Mouse (Mus musculus) hindbrain, embryonic 12.5 days (tissue): ENCODE measurements at regions not wholly inside any gene's neighbourhood (a gene's known extent, or its start where the extent isn't known, plus 50 kb on each side); places are given as distances from the start of the nearest gene placed in this dataset.

ENCODE experiments used
- ATAC-seq: fragments of 200-750 bp; cut with Nextera tagmentation; 2 replicates; pipeline ENCODE4 v1.8.0; 2017; ENCODE audit warnings: moderate TSS enrichment; ENCODE audit not compliant: low FRiP score
- H3K27ac ChIP-seq: fragments of 300-500 bp; sonication (generic); 2 replicates; pipeline ENCODE4 v1.5.1; 2016; ENCODE audit warnings: mild to moderate bottlenecking
- H3K27me3 ChIP-seq: fragments of 300-500 bp; sonication (generic); 2 replicates; pipeline ENCODE4 v1.6.1; 2016; ENCODE audit warnings: mild to moderate bottlenecking
- H3K36me3 ChIP-seq: fragments of 300-500 bp; sonication (generic); 2 replicates; pipeline ENCODE4 v1.6.1; 2016; ENCODE audit warnings: mild to moderate bottlenecking
- H3K4me1 ChIP-seq: fragments of 300-500 bp; sonication (generic); 2 replicates; pipeline ENCODE4 v1.6.1; 2016
- H3K4me2 ChIP-seq: fragments of 300-500 bp; sonication (generic); replicated peaks from 2 replicates; pipeline ENCODE4 v1.6.1; 2016; ENCODE audit warnings: mild to moderate bottlenecking
- H3K4me3 ChIP-seq: fragments of 300-500 bp; sonication (generic); 2 replicates; pipeline ENCODE4 v1.5.1; 2016; ENCODE audit warnings: mild to moderate bottlenecking
- H3K9ac ChIP-seq: fragments of 300-500 bp; sonication (generic); 2 replicates; pipeline ENCODE4 v1.6.1; 2016; ENCODE audit warnings: mild to moderate bottlenecking, moderate library complexity
- H3K9me3 ChIP-seq: fragments of 300-500 bp; sonication (generic); replicated peaks from 2 replicates; pipeline ENCODE4 v1.6.1; 2016; ENCODE audit warnings: mild to moderate bottlenecking
- WGBS: fragments of 180-500 bp; shearing (Covaris S2); methylation state at CpG from one replicate; pipeline ENCODE4 v1.1.7; 2016; 5-methylcytosine and 5-hydroxymethylcytosine counted together

DNA sequence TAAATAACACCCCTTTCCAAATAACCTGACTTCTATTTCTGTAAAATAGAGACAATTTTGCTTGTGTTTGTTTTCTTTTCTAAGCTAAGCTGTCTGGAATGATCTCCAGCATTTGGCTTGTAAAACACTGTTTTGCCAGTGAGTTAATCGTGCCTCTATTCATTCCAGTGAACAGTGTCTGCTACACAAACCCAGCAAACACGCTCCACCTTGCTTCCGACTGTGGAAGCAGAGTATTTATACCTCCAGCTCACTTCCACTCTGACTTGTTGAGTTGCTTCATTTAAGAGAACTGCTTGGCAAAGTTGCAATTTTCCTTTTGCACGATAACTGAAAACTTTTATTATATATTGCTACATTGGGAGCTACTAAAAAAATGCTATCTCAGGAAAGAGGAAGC, 515.3 kb downstream of the Rps29 start:
- no peak for ATAC-seq
- Histone ChIP-seq H3K4me2 (no peak overlapping the region), H3K9me3 (no peaks in the 10 kb centered on the region), H3K27me3 (no peaks in the 10 kb centered on the region), H3K4me1 (no peaks in the 10 kb centered on the region), H3K4me3 (no peak overlapping the region), H3K9ac (no peak overlapping the region), H3K27ac (no peak overlapping the region), H3K36me3 (no peaks in the 10 kb centered on the region)
- 90% methylated on average over 4 of the region's 4 CpGs for WGBS

DNA sequence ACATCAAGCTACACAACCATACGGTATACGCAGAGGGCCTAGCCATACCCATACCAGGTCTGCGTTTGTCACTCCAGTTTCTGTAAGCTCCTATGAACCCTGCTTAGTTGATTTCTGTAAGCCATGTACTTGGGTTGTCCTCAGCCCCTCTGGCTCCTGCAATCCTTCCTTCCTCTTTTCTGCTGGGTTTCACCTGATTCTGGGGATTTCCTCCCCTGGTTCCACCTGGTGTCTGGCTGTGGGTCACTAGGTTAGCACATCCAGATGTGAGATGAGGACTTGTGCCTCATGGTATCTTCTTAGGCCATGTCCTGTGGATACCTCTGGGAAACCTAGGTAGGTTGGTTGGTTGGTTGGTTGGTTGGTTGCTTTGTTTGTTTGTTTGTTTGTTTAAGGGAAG, 526.5 kb downstream of the Rps29 start:
- Histone ChIP-seq H3K9ac (no peak overlapping the region), H3K9me3 (no peaks in the 10 kb centered on the region), H3K27ac (no peak overlapping the region), H3K4me3 (no peak overlapping the region), H3K27me3 (no peaks in the 10 kb centered on the region), H3K36me3 (no peaks in the 10 kb centered on the region), H3K4me1 (no peaks in the 10 kb centered on the region), H3K4me2 (no peak overlapping the region)
- ATAC-seq, result no peak
- 94% methylated on average over 3 of the region's 3 CpGs for WGBS

GRCm38 (mm10) chr12:68618337-68618736, 540.6 kb downstream of the Rps29 start:
- H3K9ac ChIP-seq, result no peak overlapping the region
- no peaks in the 10 kb centered on the region for H3K4me1 ChIP-seq
- H3K9me3 ChIP-seq, result no peaks in the 10 kb centered on the region
- WGBS, result 80% methylated on average over 2 of the region's 2 CpGs
- no peaks in the 10 kb centered on the region for H3K27me3 ChIP-seq
- no peaks in the 10 kb centered on the region for H3K36me3 ChIP-seq
- H3K27ac ChIP-seq, result no peak overlapping the region
- ATAC-seq, result no peak
- H3K4me3 ChIP-seq, result no peak overlapping the region
- H3K4me2 ChIP-seq, result no peak overlapping the region

DNA sequence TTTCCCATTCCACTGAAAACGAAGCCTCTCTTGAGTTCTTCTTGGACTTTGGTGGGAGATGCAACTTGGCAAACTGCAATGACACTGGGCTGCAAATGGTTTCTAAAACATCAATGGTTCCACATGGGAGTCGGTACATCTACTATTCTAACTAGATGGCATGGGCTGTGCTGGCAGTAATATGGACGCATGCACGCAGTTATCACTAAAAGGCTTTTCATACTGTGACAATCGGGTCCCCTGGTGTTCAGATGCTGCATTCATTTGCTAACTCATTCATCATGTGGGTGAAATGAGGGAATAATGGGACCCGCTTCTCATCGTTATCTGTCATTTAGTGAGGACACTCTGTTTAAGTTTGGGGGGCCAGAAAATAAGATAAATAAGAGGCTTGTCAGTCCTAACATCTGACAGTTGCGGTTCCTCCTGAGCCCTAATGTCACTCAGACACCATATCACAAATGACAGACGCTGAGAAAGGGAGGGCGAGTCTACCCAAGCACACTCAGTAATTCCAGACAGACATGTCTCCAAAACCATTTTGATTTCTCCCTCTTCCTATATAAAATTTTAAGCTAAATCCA, 553.5 kb downstream of the Rps29 start:
- Histone ChIP-seq H3K9ac (no peak overlapping the region), H3K4me1 (no peaks in the 10 kb centered on the region), H3K4me3 (no peak overlapping the region), H3K9me3 (no peaks in the 10 kb centered on the region), H3K36me3 (no peaks in the 10 kb centered on the region), H3K4me2 (no peak overlapping the region), H3K27me3 (no peaks in the 10 kb centered on the region), H3K27ac (no peak overlapping the region)
- 45% methylated on average over 10 of the region's 10 CpGs for WGBS
- peak; percentile 75; the same call in 1 of the 2 replicates for ATAC-seq

DNA sequence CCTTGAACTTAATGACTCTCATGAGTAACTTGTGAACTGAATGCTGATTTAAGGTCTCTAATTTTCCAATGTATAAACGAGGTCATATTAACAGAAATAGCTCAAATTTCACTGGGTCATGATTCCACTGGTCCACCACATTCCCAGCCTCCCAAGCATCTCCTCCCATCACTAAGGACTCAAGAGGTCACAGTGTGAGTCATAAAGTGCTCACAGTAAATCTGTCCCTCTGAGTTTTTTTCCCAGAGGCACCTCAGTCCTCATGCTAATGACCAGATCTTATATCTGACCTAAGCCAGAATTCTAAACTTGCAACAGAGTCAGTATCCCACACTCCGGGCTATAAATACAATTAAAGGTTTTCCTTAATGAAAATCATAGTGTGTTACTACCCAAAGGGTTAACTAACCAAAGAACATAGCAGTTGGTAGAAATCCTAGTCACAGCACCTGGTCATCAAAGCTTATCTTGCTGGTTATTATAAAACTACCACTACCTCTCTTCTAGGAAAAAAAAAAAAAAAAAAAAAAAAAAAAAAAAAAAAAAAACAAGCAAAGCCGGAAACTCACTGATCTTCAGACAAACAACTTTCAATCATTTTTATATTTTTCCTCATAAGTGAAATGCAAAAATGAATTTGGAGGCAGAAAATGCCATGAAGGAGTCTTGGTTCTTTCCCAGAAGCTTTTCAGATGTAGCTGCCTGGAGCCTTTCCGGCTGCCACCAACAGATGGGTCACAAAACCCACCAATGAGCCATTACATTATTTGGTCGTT, 554.3 kb downstream of the Rps29 start:
- no peak for ATAC-seq
- Histone ChIP-seq H3K4me1 (peaks cover 2% of the 10 kb centered on the region; the same call in 1 of the 2 replicates), H3K9me3 (no peaks in the 10 kb centered on the region), H3K27ac (no peak overlapping the region), H3K27me3 (no peaks in the 10 kb centered on the region), H3K36me3 (no peaks in the 10 kb centered on the region), H3K4me2 (no peak overlapping the region), H3K9ac (no peak overlapping the region), H3K4me3 (no peak overlapping the region)
- 79% methylated on average over 5 of the region's 5 CpGs for WGBS

DNA sequence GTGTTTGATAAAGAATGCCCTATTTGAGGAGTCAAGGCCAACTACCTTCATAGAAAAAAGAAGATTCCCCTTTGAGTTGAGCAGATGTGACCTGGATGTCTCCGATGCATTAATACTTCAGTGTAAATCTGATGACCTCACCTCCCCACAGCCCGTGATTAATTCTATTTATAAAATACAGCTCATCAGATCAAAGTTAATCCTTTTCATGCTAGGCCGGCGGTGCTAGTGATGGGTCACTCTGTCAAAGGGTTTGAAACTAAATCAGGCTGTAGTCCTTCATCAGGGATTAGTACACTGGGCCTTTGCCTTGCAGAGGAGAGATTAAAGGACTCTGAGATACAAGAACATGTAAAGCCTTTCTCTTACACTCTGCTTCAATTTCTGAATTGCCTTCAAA, 556.3 kb downstream of the Rps29 start:
- Histone ChIP-seq H3K4me2 (no peak overlapping the region), H3K27me3 (no peaks in the 10 kb centered on the region), H3K36me3 (no peaks in the 10 kb centered on the region), H3K27ac (no peak overlapping the region), H3K4me1 (peaks cover 7% of the 10 kb centered on the region), H3K4me3 (no peak overlapping the region), H3K9ac (no peak overlapping the region), H3K9me3 (no peaks in the 10 kb centered on the region)
- no peak for ATAC-seq
- WGBS, result 74% methylated on average over 4 of the region's 4 CpGs

DNA sequence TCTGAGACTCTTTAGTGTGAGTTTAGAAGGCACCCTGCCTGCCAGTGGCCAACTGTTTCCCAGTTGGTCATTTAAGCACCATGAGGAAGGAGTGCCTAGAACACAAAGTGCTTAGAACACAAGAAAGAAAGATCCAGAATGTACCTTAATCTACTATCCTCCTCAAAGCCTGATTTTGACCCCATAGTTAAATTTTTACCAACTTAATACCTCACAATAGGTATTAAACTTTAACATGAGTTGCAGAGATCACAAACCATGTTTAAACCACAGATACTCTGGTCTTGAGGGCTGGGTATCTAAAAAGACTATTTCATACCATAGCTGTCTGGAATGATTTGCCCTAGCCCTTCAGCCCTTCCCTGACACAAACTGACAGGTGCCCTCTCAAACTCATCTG, 557.6 kb downstream of the Rps29 start:
- H3K27ac ChIP-seq, result no peak overlapping the region
- no peak overlapping the region for H3K9ac ChIP-seq
- H3K36me3 ChIP-seq, result no peaks in the 10 kb centered on the region
- no peak overlapping the region for H3K4me2 ChIP-seq
- no peaks in the 10 kb centered on the region for H3K27me3 ChIP-seq
- ATAC-seq, result no peak
- no peaks in the 10 kb centered on the region for H3K9me3 ChIP-seq
- peaks cover 7% of the 10 kb centered on the region for H3K4me1 ChIP-seq
- no peak overlapping the region for H3K4me3 ChIP-seq

GRCm38 (mm10) chr12:68599681-68600596, 559.0 kb downstream of the Rps29 start:
- H3K4me3 ChIP-seq, result no peak overlapping the region
- peak; percentile 66 for ATAC-seq
- 77% methylated on average over 7 of the region's 7 CpGs for WGBS

GRCm38 (mm10) chr12:68599016-68599616, 559.9 kb downstream of the Rps29 start:
- Histone ChIP-seq H3K27me3 (no peaks in the 10 kb centered on the region), H3K9ac (no peak overlapping the region), H3K36me3 (no peaks in the 10 kb centered on the region), H3K9me3 (no peaks in the 10 kb centered on the region), H3K4me2 (no peak overlapping the region), H3K27ac (no peak overlapping the region), H3K4me3 (no peak overlapping the region), H3K4me1 (peaks cover 7% of the 10 kb centered on the region)
- 53% methylated on average over 8 of the region's 8 CpGs for WGBS
- ATAC-seq, result 0 out of 2 replicates have a peak, but pooled peaks have one; percentile 32

More at GRCm38 (mm10) chr12:68599681-68600596, 559.0 kb downstream of the Rps29 start:
- no peaks in the 10 kb centered on the region for H3K9me3 ChIP-seq
- H3K4me1 ChIP-seq, result peaks cover 7% of the 10 kb centered on the region
- no peak overlapping the region for H3K9ac ChIP-seq
- H3K27ac ChIP-seq, result no peak overlapping the region
- H3K27me3 ChIP-seq, result no peaks in the 10 kb centered on the region
- no peak overlapping the region for H3K4me2 ChIP-seq
- H3K36me3 ChIP-seq, result no peaks in the 10 kb centered on the region

DNA sequence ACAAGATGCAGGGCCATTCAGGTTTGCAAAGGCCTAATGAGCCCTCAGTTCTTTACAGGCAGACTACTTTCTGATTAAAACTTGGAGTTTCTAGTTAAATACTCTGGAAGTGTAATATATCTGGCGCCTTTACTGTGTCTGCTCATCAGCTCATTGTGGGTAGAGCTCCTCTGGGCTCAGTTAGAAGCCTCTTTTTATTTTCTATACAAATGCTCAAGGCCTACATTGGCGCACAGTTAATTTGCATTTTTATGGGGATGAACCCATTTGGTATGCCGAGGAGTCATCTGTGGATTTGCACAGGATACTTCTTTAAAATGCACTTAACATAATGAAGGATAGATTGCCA, 573.5 kb downstream of the Rps29 start:
- H3K27me3 ChIP-seq, result no peaks in the 10 kb centered on the region
- no peaks in the 10 kb centered on the region for H3K9me3 ChIP-seq
- H3K27ac ChIP-seq, result no peak overlapping the region
- H3K9ac ChIP-seq, result no peak overlapping the region
- no peak overlapping the region for H3K4me3 ChIP-seq
- no peak for ATAC-seq
- WGBS, result 72% methylated on average over 3 of the region's 3 CpGs
- H3K4me2 ChIP-seq, result no peak overlapping the region
- H3K4me1 ChIP-seq, result no peaks in the 10 kb centered on the region
- H3K36me3 ChIP-seq, result no peaks in the 10 kb centered on the region

GRCm38 (mm10) chr12:68584786-68585523, 574.0 kb downstream of the Rps29 start:
- peak; percentile 35; the same call in 1 of the 2 replicates for ATAC-seq

More at GRCm38 (mm10) chr12:68584786-68585523, 574.0 kb downstream of the Rps29 start:
- H3K9ac ChIP-seq, result no peak overlapping the region
- no peak overlapping the region for H3K27ac ChIP-seq
- H3K4me1 ChIP-seq, result no peaks in the 10 kb centered on the region
- H3K36me3 ChIP-seq, result no peaks in the 10 kb centered on the region
- no peaks in the 10 kb centered on the region for H3K27me3 ChIP-seq
- H3K4me3 ChIP-seq, result no peak overlapping the region
- H3K4me2 ChIP-seq, result no peak overlapping the region
- H3K9me3 ChIP-seq, result no peaks in the 10 kb centered on the region
- 65% methylated on average over 6 of the region's 6 CpGs for WGBS
